Mouse (Mus musculus) kidney, postnatal 0 days (tissue): ENCODE data around the gene Gm906. TPM values are rescaled to one million over a fixed set of nuclear protein-coding genes. Genes with fewer than 3 reads are reported as not detected.
"Not testable (repeated sequence)": the region's sequence is repeated elsewhere in the genome, so short reads cannot be mapped to it uniquely, and the experiment has no call there.

Source experiments
- ATAC-seq: fragments of 200-750 bp; cut with Nextera tagmentation; replicated peaks from 2 replicates; pipeline ENCODE4 v1.8.0; 2017; ENCODE audit warnings: low read depth, moderate number of reproducible peaks, moderate TSS enrichment, moderate library complexity; ENCODE audit not compliant: low FRiP score
- DNase-seq: peaks from one replicate; pipeline ENCODE4 v3.0.0-alpha.2; 2016; ENCODE audit warnings: low spot score
- H3K27ac ChIP-seq: fragments of 300-500 bp; sonication (generic); 2 replicates; pipeline ENCODE4 v1.5.1; 2014; ENCODE audit warnings: mild to moderate bottlenecking
- H3K27me3 ChIP-seq: fragments of 300-500 bp; sonication (generic); 2 replicates; pipeline ENCODE4 v1.6.1; 2014; ENCODE audit warnings: low read length, mixed read lengths; ENCODE audit not compliant: insufficient read depth
- H3K36me3 ChIP-seq: fragments of 300-500 bp; sonication (generic); 2 replicates; pipeline ENCODE4 v1.6.1; 2014; ENCODE audit warnings: low read length, mixed read lengths; ENCODE audit not compliant: insufficient read depth
- H3K4me1 ChIP-seq: fragments of 300-500 bp; sonication (generic); replicated peaks from 2 replicates; pipeline ENCODE4 v1.6.1; 2014; ENCODE audit warnings: antibody characterized with exemption, low read length, mixed read lengths; ENCODE audit not compliant: insufficient read depth
- H3K4me2 ChIP-seq: fragments of 300-500 bp; sonication (generic); 2 replicates; pipeline ENCODE4 v1.6.1; 2014; ENCODE audit warnings: mild to moderate bottlenecking, low read length, moderate library complexity, mixed read lengths
- H3K4me3 ChIP-seq: fragments of 300-500 bp; sonication (generic); replicated peaks from 2 replicates; pipeline ENCODE4 v1.5.1; 2014; ENCODE audit warnings: low read depth, low read length
- H3K9ac ChIP-seq: fragments of 300-500 bp; sonication (generic); 2 replicates; pipeline ENCODE4 v1.6.1; 2014; ENCODE audit warnings: low read depth, low read length
- H3K9me3 ChIP-seq: fragments of 300-500 bp; sonication (generic); replicated peaks from 2 replicates; pipeline ENCODE4 v1.6.1; 2016; ENCODE audit warnings: low read length, inconsistent platforms, mixed read lengths
- CTCF ChIP-seq: IDR thresholded peaks from 2 replicates; pipeline ENCODE4 v1.5.1; 2016; ENCODE audit warnings: antibody characterized with exemption, low read depth, mild to moderate bottlenecking, moderate library complexity
- WGBS: fragments of 180-500 bp; shearing (Covaris S2); extraction: QIAGEN DNeasy Blood & Tissue Kit; methylation state at CpG from one replicate; pipeline ENCODE4 v1.1.7; 2014; 5-methylcytosine and 5-hydroxymethylcytosine counted together
- polyA plus RNA-seq: library from polyadenylated mRNA; unstranded; fragments of >200 nt; fragmentation: Nextera tagmentation; extraction: Ambion mirVana; gene quantifications from 2 replicates; pipeline ENCODE4 v1.2.1, GENCODE M21; 2015

The Gm906 gene
- polyA plus RNA-seq = 0.09 TPM in 1 of 2 replicates, not detected in the other

- not testable (repeated sequence) for H3K4me1 ChIP-seq, H3K4me2 ChIP-seq, ATAC-seq, H3K27me3 ChIP-seq, DNase-seq, H3K9me3 ChIP-seq, H3K4me3 ChIP-seq, H3K36me3 ChIP-seq, H3K27ac ChIP-seq, H3K9ac ChIP-seq
- WGBS = 61% methylated on average over 3 of the region's 3 CpGs
Observed at GRCm38 (mm10) chr13:50250208-50250607, at the start of gene Gm906. Gene Gm906 (minus strand): TSS chr13:50250308.

GRCm38 (mm10) chr13:50283308-50283707 is 33.2 kb upstream of the Gm906 start:
- not testable (repeated sequence) for H3K9me3 ChIP-seq, H3K4me1 ChIP-seq, DNase-seq, H3K4me3 ChIP-seq, H3K27me3 ChIP-seq, H3K36me3 ChIP-seq, H3K27ac ChIP-seq, ATAC-seq, H3K9ac ChIP-seq, H3K4me2 ChIP-seq
- 96% methylated on average over 2 of the region's 4 CpGs for WGBS

- no peak overlapping the region for H3K4me2 ChIP-seq
- 95% methylated on average over 3 of the region's 3 CpGs for WGBS
- no peak overlapping the region for H3K4me3 ChIP-seq
- H3K36me3 ChIP-seq = no peaks in the 10 kb centered on the region
- no peaks in the 10 kb centered on the region for H3K4me1 ChIP-seq
- DNase-seq = no peak
- TF ChIP-seq CTCF = no peak
- H3K27ac ChIP-seq = no peak overlapping the region
- no peaks in the 10 kb centered on the region for H3K9me3 ChIP-seq
- H3K9ac ChIP-seq = no peak overlapping the region
- no peaks in the 10 kb centered on the region for H3K27me3 ChIP-seq
- ATAC-seq = no peak
Observed at GRCm38 (mm10) chr13:50236487-50236886, 13.6 kb downstream of the Gm906 start.

- H3K36me3 ChIP-seq, H3K27ac ChIP-seq, H3K4me2 ChIP-seq, H3K9me3 ChIP-seq, H3K9ac ChIP-seq, H3K27me3 ChIP-seq, ATAC-seq, H3K4me3 ChIP-seq, H3K4me1 ChIP-seq: not testable (repeated sequence)
- WGBS = 0% methylated on average over 1 of the region's 1 CpGs
- DNase-seq = peak; percentile 16
- peak; percentile 75 for TF ChIP-seq CTCF
Observed at GRCm38 (mm10) chr13:50211842-50212241, 38.3 kb downstream of the Gm906 start.

- not testable (repeated sequence) for DNase-seq, H3K27me3 ChIP-seq, H3K27ac ChIP-seq, H3K36me3 ChIP-seq, H3K9ac ChIP-seq, H3K4me2 ChIP-seq, H3K4me1 ChIP-seq, H3K4me3 ChIP-seq, H3K9me3 ChIP-seq, ATAC-seq
Observed at GRCm38 (mm10) chr13:50210191-50210590, 39.9 kb downstream of the Gm906 start.

- H3K4me3 ChIP-seq, DNase-seq, H3K27me3 ChIP-seq, H3K27ac ChIP-seq, H3K36me3 ChIP-seq, H3K9me3 ChIP-seq, H3K9ac ChIP-seq, ATAC-seq, H3K4me1 ChIP-seq, H3K4me2 ChIP-seq: not testable (repeated sequence)
- WGBS = 85% methylated on average over 2 of the region's 2 CpGs
Observed at GRCm38 (mm10) chr13:50209651-50210050, 40.5 kb downstream of the Gm906 start.

GRCm38 (mm10) chr13:50207966-50208365 is 42.1 kb downstream of the Gm906 start:
- H3K27me3 ChIP-seq = no peaks in the 10 kb centered on the region
- no peaks in the 10 kb centered on the region for H3K9me3 ChIP-seq
- no peaks in the 10 kb centered on the region for H3K4me1 ChIP-seq
- DNase-seq = no peak
- 82% methylated on average over 12 of the region's 12 CpGs for WGBS
- no peak overlapping the region for H3K9ac ChIP-seq
- H3K36me3 ChIP-seq = no peaks in the 10 kb centered on the region
- no peak for ATAC-seq
- H3K27ac ChIP-seq = no peak overlapping the region
- H3K4me2 ChIP-seq = no peak overlapping the region
- H3K4me3 ChIP-seq = no peak overlapping the region
- TF ChIP-seq CTCF = no peak

GRCm38 (mm10) chr13:50196831-50197230 is 53.3 kb downstream of the Gm906 start:
- H3K4me3 ChIP-seq, H3K9me3 ChIP-seq: not testable (repeated sequence)
- peak; percentile 0 for DNase-seq

More at GRCm38 (mm10) chr13:50196831-50197230, 53.3 kb downstream of the Gm906 start:
- not testable (repeated sequence) for H3K27me3 ChIP-seq, ATAC-seq, H3K36me3 ChIP-seq, H3K4me1 ChIP-seq, H3K4me2 ChIP-seq, H3K27ac ChIP-seq, H3K9ac ChIP-seq
